Mouse (Mus musculus): ENCODE measurements around the gene Gabrb2. TPM values are rescaled to one million over a fixed set of nuclear protein-coding genes. Genes with fewer than 3 reads are reported as not detected.

Gene Gabrb2
- polyA plus RNA-seq, 1 experiment: 0.53 TPM

DNA sequence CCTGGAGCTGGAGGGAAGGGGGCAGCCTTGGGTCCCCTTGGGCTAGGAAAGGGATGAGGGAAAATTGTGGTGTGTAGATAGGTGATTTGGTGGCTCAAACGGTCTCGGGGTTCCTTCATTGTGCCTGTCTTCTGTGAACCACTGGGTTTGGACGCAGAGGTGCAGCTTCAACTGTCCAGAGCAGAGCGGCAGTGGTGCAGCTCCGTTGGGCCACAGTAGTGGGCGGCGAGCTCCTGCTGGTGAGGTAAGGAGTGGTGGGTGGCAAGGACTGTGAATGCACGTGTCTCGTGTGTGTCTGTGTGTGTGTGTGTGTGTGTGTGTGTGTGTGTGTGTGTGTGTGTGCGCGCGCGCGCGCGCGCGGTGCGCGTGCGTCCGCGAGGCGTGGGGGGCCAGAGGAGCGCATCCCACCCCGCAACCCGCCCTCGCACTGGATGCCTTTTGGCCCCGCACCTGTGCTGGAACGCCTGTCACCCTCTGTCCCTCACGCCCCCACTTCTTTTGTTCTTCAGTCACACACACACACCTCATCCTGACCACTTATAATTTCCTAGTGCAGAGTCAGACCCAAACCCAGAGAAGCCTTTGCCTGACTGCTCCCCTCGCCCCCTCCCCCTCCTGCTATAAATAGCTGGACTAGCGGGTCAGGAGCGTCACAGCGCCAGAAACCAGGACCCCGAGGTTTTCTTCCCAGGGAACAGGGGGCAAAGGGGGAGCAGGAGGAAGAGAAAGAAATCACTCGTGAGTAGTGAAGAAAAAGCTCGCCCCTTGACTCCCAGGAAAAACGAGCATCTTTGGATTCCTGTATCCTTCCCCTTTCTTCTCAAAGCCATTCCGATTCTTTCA is 455 bp downstream of the Gabrb2 start:
- Histone ChIP-seq H3K4me2 (ENCODE audit: low read depth) (peak overlapping the region; percentile 89), H3K4me3 (peak overlapping the region; percentile 61), H3K79me2 (ENCODE audit: control insufficient read depth, insufficient read depth) (no peaks in the 10 kb centered on the region), H3ac (ENCODE audit: control insufficient read depth, insufficient read length) (peak overlapping the region; percentile 43), H3K36me3 (ENCODE audit: control insufficient read depth, insufficient read depth) (no peaks in the 10 kb centered on the region), H3K27me3 (ENCODE audit: control insufficient read depth, insufficient read depth, insufficient read length) (no peaks in the 10 kb centered on the region)
- TF ChIP-seq POLR2AphosphoS2 (IDR thresholded peaks at IDR 0.05; ENCODE audit: insufficient read length, low read depth) (no peak), MYOG (IDR thresholded peaks at IDR 0.05; ENCODE audit: control insufficient read depth in 1 of 3, insufficient read depth in 1 of 3, insufficient read length in 2 of 3, low read depth in 2 of 3) (no peak), SRF (IDR thresholded peaks at IDR 0.05; ENCODE audit: control insufficient read depth, insufficient read length, low read depth) (no peak), POLR2A (IDR thresholded peaks at IDR 0.05; ENCODE audit: insufficient read length, low read depth) (no peak), USF1 (IDR thresholded peaks at IDR 0.05; ENCODE audit: low read depth) (no peak), MYOD1 (IDR thresholded peaks at IDR 0.05; ENCODE audit: control insufficient read depth in 1 of 3, insufficient read length in 2 of 3, low read depth in 2 of 3) (peak in 2 of 3 experiments; percentile 21 to 73)

DNA sequence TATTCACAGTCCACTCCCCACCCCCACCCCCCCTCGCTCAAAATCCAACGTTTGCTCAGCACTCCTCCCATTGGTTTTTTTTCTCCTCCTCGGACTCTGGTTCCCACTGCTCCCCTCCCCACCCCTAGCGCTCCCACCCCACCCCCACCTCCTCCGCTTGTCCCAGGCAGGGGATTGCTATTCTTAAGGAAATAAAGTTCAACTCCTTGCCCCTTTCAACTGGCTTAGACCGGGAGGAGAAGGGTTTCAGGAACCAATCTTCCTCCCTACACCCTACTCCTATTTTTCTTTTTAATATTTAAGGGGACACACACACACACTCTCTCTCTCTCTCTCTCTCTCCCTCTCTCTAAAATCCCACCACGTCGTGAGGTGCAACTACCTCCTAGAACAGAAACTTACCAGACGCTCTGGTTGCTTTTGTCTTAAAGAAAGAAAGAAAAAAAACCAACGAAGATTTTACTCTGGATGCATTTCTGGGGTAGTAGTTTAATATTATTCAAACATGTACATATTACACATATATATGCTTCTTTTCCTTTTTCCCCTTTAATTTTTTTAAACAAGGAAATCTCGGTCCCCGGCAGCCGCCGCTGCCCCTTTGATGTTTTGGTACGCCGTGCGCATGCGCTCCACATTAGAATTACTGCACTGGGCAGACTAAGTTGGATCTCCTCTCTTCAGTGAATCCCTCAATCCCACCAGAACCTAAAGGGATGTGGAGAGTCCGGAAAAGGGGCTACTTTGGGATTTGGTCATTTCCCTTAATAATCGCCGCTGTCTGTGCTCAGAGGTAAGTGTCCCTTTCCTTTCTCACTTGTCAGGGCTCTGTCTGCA is 1.3 kb downstream of the Gabrb2 start:
- Histone ChIP-seq H3K4me3 (peak overlapping the region; percentile 61), H3ac (ENCODE audit: control insufficient read depth, insufficient read length) (peak overlapping the region; percentile 43)

GRCm38 (mm10) chr11:42423231-42423630 is 3.7 kb downstream of the Gabrb2 start:
- no peak overlapping the region for H3K4me3 ChIP-seq
- TF ChIP-seq USF1 (IDR thresholded peaks at IDR 0.05; ENCODE audit: low read depth) (no peak), MYOG (IDR thresholded peaks at IDR 0.05; ENCODE audit: control insufficient read depth in 1 of 3, insufficient read depth in 1 of 3, insufficient read length in 2 of 3, low read depth in 2 of 3) (no peak), TCF3 (IDR thresholded peaks at IDR 0.05; ENCODE audit: insufficient read length, low read depth) (no peak), E2F4 (IDR thresholded peaks at IDR 0.05; ENCODE audit: insufficient read depth) (no peak), REST (IDR thresholded peaks at IDR 0.05; ENCODE audit: insufficient read depth, insufficient read length) (no peak), TCF12 (IDR thresholded peaks at IDR 0.05; ENCODE audit: insufficient read depth, poor library complexity, severe bottlenecking) (no peak), SRF (IDR thresholded peaks at IDR 0.05; ENCODE audit: control insufficient read depth, insufficient read length, low read depth) (no peak), CEBPB (IDR thresholded peaks at IDR 0.05; ENCODE audit: insufficient read depth, poor library complexity, severe bottlenecking) (no peak), MYOD1 (IDR thresholded peaks at IDR 0.05; ENCODE audit: control insufficient read depth in 1 of 3, insufficient read length in 2 of 3, low read depth in 2 of 3) (no peak), POLR2A (IDR thresholded peaks at IDR 0.05; ENCODE audit: insufficient read length, low read depth) (no peak), POLR2AphosphoS2 (IDR thresholded peaks at IDR 0.05; ENCODE audit: insufficient read length, low read depth) (no peak)
- H3K4me2 ChIP-seq (ENCODE audit: low read depth): no peak overlapping the region
- no peaks in the 10 kb centered on the region for H3K36me3 ChIP-seq (ENCODE audit: control insufficient read depth, insufficient read depth)
- no peak overlapping the region for H3ac ChIP-seq (ENCODE audit: control insufficient read depth, insufficient read length)
- no peaks in the 10 kb centered on the region for H3K27me3 ChIP-seq (ENCODE audit: control insufficient read depth, insufficient read depth, insufficient read length)
- no peaks in the 10 kb centered on the region for H3K79me2 ChIP-seq (ENCODE audit: control insufficient read depth, insufficient read depth)

More for the DNA sequence above, 1.3 kb downstream of the Gabrb2 start:
- Histone ChIP-seq H3K79me2 (ENCODE audit: control insufficient read depth, insufficient read depth) (no peaks in the 10 kb centered on the region), H3K4me2 (ENCODE audit: low read depth) (peak overlapping the region; percentile 89), H3K27me3 (ENCODE audit: control insufficient read depth, insufficient read depth, insufficient read length) (no peaks in the 10 kb centered on the region), H3K36me3 (ENCODE audit: control insufficient read depth, insufficient read depth) (no peaks in the 10 kb centered on the region)
- no peak for TF ChIP-seq TCF12 (IDR thresholded peaks at IDR 0.05; ENCODE audit: insufficient read depth, poor library complexity, severe bottlenecking)
- TF ChIP-seq MAX (IDR thresholded peaks at IDR 0.05; ENCODE audit: low read depth): no peak
- no peak for TF ChIP-seq REST (IDR thresholded peaks at IDR 0.05; ENCODE audit: insufficient read depth, insufficient read length)
- no peak for TF ChIP-seq SRF (IDR thresholded peaks at IDR 0.05; ENCODE audit: control insufficient read depth, insufficient read length, low read depth)
- no peak for TF ChIP-seq POLR2A (IDR thresholded peaks at IDR 0.05; ENCODE audit: insufficient read length, low read depth)
- no peak for TF ChIP-seq POLR2AphosphoS2 (IDR thresholded peaks at IDR 0.05; ENCODE audit: insufficient read length, low read depth)
- TF ChIP-seq TCF3 (IDR thresholded peaks at IDR 0.05; ENCODE audit: insufficient read length, low read depth): no peak
- TF ChIP-seq MYOD1 (IDR thresholded peaks at IDR 0.05; ENCODE audit: control insufficient read depth in 1 of 3, insufficient read length in 2 of 3, low read depth in 2 of 3): no peak
- TF ChIP-seq USF1 (IDR thresholded peaks at IDR 0.05; ENCODE audit: low read depth): no peak
- TF ChIP-seq MYOG (IDR thresholded peaks at IDR 0.05; ENCODE audit: control insufficient read depth in 1 of 3, insufficient read depth in 1 of 3, insufficient read length in 2 of 3, low read depth in 2 of 3): no peak
- TF ChIP-seq E2F4 (IDR thresholded peaks at IDR 0.05; ENCODE audit: insufficient read depth): no peak
- TF ChIP-seq CEBPB (IDR thresholded peaks at IDR 0.05; ENCODE audit: insufficient read depth, poor library complexity, severe bottlenecking): no peak

DNA sequence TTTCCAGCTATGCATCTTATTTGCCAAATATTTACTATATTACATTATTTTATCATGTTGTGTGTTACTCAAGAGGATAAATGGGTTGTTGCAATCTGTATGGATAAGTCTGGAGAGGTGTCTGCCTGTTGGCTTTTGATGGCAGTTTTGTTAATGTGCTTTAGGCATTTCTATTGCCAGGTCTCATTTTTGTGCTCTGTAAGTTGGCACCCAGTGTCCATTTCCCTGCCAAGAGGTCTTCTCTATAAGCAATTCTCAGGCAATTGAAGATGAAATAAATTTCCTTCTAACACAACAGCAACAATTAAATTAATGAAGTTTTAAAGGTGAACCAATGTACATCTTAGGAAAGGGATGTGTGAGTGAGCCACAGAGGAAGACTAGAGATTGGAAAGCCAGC is 11.9 kb downstream of the Gabrb2 start:
- no peaks in the 10 kb centered on the region for H3K36me3 ChIP-seq (ENCODE audit: control insufficient read depth, insufficient read depth)
- no peak overlapping the region for H3K4me2 ChIP-seq (ENCODE audit: low read depth)
- TF ChIP-seq MAX (IDR thresholded peaks at IDR 0.05; ENCODE audit: low read depth) (no peak), USF1 (IDR thresholded peaks at IDR 0.05; ENCODE audit: low read depth) (no peak), CEBPB (IDR thresholded peaks at IDR 0.05; ENCODE audit: insufficient read depth, poor library complexity, severe bottlenecking) (no peak), REST (IDR thresholded peaks at IDR 0.05; ENCODE audit: insufficient read depth, insufficient read length) (no peak), SRF (IDR thresholded peaks at IDR 0.05; ENCODE audit: control insufficient read depth, insufficient read length, low read depth) (no peak), TCF3 (IDR thresholded peaks at IDR 0.05; ENCODE audit: insufficient read length, low read depth) (no peak), MYOG (IDR thresholded peaks at IDR 0.05; ENCODE audit: control insufficient read depth in 1 of 3, insufficient read depth in 1 of 3, insufficient read length in 2 of 3, low read depth in 2 of 3) (no peak)
- H3K27me3 ChIP-seq (ENCODE audit: control insufficient read depth, insufficient read depth, insufficient read length): no peaks in the 10 kb centered on the region
- H3ac ChIP-seq (ENCODE audit: control insufficient read depth, insufficient read length): no peak overlapping the region
- H3K4me3 ChIP-seq: no peak overlapping the region
- H3K79me2 ChIP-seq (ENCODE audit: control insufficient read depth, insufficient read depth): no peaks in the 10 kb centered on the region
